Mouse (Mus musculus): ENCODE results near the gene S100a4. TPM values are rescaled to one million over a fixed set of nuclear protein-coding genes. Genes with fewer than 3 reads are reported as not detected.

Gene S100a4
- polyA plus RNA-seq, 1 experiment from 2014 or later = 4.0 TPM

- Histone ChIP-seq H3K4me3 (ENCODE audit: low read depth, low read length) (no peak overlapping the region), H3K9ac (replicated peaks) (no peak overlapping the region), H3K36me3 (replicated peaks; ENCODE audit: insufficient read depth, low read length) (no peaks in the 10 kb centered on the region), H3K27me3 (ENCODE audit: insufficient read depth, low read length) (no peaks in the 10 kb centered on the region), H3K4me2 (ENCODE audit: low read depth, low read length) (no peak overlapping the region), H3K9me3 (ENCODE audit: low read length) (no peaks in the 10 kb centered on the region), H3K4me1 (ENCODE audit: insufficient read depth) (no peaks in the 10 kb centered on the region), H3K27ac (ENCODE audit: low read depth) (no peak overlapping the region)
- ATAC-seq = no peak
- no peak for DNase-seq
- TF ChIP-seq CTCF (IDR thresholded peaks at IDR 0.05; ENCODE audit: low read depth) (no peak), EP300 (IDR thresholded peaks at IDR 0.05; ENCODE audit: low read depth) (no peak)
- WGBS (ENCODE audit: insufficient replicate concordance) = 62% methylated on average over 5 of the region's 5 CpGs
Observed at GRCm38 (mm10) chr3:90595556-90595955, 8.0 kb upstream of the S100a4 start.

DNA sequence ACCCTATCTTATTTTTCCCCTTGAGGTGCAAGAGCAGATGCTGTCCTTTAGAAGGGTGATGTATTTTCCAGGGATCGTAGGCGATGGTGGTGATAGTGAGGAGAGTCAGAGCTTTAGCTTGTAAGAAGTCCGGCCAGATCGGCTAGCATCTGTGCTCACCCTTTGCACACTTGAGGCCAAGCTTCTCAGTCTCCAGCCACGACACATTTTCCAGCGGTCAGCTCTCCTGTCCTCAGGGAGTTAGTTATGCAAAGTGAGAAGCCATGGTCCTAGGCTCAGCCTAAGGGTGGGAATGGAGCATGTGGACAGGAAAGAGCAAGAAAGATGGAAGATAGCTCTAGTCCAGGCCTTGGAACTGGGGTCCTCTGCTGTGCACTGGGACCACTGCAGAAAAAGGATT is 6.8 kb upstream of the S100a4 start:
- Histone ChIP-seq H3K4me1 (ENCODE audit: insufficient read depth) (no peaks in the 10 kb centered on the region), H3K9ac (replicated peaks) (no peak overlapping the region), H3K4me3 (ENCODE audit: low read depth, low read length) (no peak overlapping the region), H3K36me3 (replicated peaks; ENCODE audit: insufficient read depth, low read length) (no peaks in the 10 kb centered on the region), H3K4me2 (ENCODE audit: low read depth, low read length) (no peak overlapping the region), H3K27me3 (ENCODE audit: insufficient read depth, low read length) (no peaks in the 10 kb centered on the region), H3K9me3 (ENCODE audit: low read length) (no peaks in the 10 kb centered on the region), H3K27ac (ENCODE audit: low read depth) (no peak overlapping the region)
- WGBS (ENCODE audit: insufficient replicate concordance) = 81% methylated on average over 6 of the region's 6 CpGs
- TF ChIP-seq EP300 (IDR thresholded peaks at IDR 0.05; ENCODE audit: low read depth) (no peak), CTCF (IDR thresholded peaks at IDR 0.05; ENCODE audit: low read depth) (no peak)
- ATAC-seq (no peak), DNase-seq (no peak)

- 54% methylated on average over 6 of the region's 6 CpGs for WGBS (ENCODE audit: insufficient replicate concordance)
- no peak for DNase-seq
- Histone ChIP-seq H3K9ac (replicated peaks) (no peak overlapping the region), H3K27ac (ENCODE audit: low read depth) (no peak overlapping the region), H3K36me3 (replicated peaks; ENCODE audit: insufficient read depth, low read length) (no peaks in the 10 kb centered on the region), H3K4me3 (ENCODE audit: low read depth, low read length) (no peak overlapping the region), H3K4me2 (ENCODE audit: low read depth, low read length) (no peak overlapping the region), H3K9me3 (ENCODE audit: low read length) (no peaks in the 10 kb centered on the region), H3K4me1 (ENCODE audit: insufficient read depth) (no peaks in the 10 kb centered on the region), H3K27me3 (ENCODE audit: insufficient read depth, low read length) (no peaks in the 10 kb centered on the region)
- no peak for TF ChIP-seq EP300 (IDR thresholded peaks at IDR 0.05; ENCODE audit: low read depth)
- TF ChIP-seq CTCF (IDR thresholded peaks at IDR 0.05; ENCODE audit: low read depth) = no peak
- ATAC-seq = no peak
Observed at GRCm38 (mm10) chr3:90597736-90598135, 5.8 kb upstream of the S100a4 start.

DNA sequence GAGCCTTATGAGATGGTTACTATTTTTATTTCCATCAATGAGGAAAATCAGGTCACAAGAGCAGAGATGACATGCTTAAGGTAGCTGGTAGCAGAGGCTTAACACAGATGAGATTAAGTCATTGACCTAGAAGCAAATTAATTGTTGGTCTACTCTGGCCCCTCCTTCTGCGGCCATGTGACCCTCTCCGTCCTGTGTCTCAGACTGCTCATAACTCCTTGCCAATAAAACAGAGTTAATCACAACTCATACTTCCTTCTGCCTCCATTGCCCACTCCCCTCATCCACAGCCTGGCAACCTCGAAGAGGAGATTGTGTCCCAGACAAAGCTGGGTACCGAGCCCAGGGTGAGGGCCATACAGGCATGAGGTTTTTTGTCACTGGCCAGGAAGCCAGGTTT is 5.4 kb upstream of the S100a4 start:
- Histone ChIP-seq H3K36me3 (replicated peaks; ENCODE audit: insufficient read depth, low read length) (no peaks in the 10 kb centered on the region), H3K9ac (replicated peaks) (no peak overlapping the region), H3K27ac (ENCODE audit: low read depth) (no peak overlapping the region), H3K4me1 (ENCODE audit: insufficient read depth) (no peaks in the 10 kb centered on the region), H3K4me3 (ENCODE audit: low read depth, low read length) (no peak overlapping the region), H3K27me3 (ENCODE audit: insufficient read depth, low read length) (no peaks in the 10 kb centered on the region), H3K4me2 (ENCODE audit: low read depth, low read length) (no peak overlapping the region), H3K9me3 (ENCODE audit: low read length) (no peaks in the 10 kb centered on the region)
- no peak for DNase-seq
- WGBS (ENCODE audit: insufficient replicate concordance) = 56% methylated on average over 4 of the region's 4 CpGs
- TF ChIP-seq CTCF (IDR thresholded peaks at IDR 0.05; ENCODE audit: low read depth) (no peak), EP300 (IDR thresholded peaks at IDR 0.05; ENCODE audit: low read depth) (no peak)
- no peak for ATAC-seq

GRCm38 (mm10) chr3:90599401-90599800 is 4.2 kb upstream of the S100a4 start:
- DNase-seq = no peak
- no peak for TF ChIP-seq EP300 (IDR thresholded peaks at IDR 0.05; ENCODE audit: low read depth)
- TF ChIP-seq CTCF (IDR thresholded peaks at IDR 0.05; ENCODE audit: low read depth) = no peak
- Histone ChIP-seq H3K27ac (ENCODE audit: low read depth) (no peak overlapping the region), H3K4me2 (ENCODE audit: low read depth, low read length) (no peak overlapping the region), H3K9me3 (ENCODE audit: low read length) (no peaks in the 10 kb centered on the region), H3K27me3 (ENCODE audit: insufficient read depth, low read length) (no peaks in the 10 kb centered on the region), H3K4me1 (ENCODE audit: insufficient read depth) (no peaks in the 10 kb centered on the region), H3K4me3 (ENCODE audit: low read depth, low read length) (no peak overlapping the region), H3K36me3 (replicated peaks; ENCODE audit: insufficient read depth, low read length) (no peaks in the 10 kb centered on the region), H3K9ac (replicated peaks) (no peak overlapping the region)
- WGBS (ENCODE audit: insufficient replicate concordance) = 67% methylated on average over 3 of the region's 3 CpGs
- ATAC-seq = no peak

DNA sequence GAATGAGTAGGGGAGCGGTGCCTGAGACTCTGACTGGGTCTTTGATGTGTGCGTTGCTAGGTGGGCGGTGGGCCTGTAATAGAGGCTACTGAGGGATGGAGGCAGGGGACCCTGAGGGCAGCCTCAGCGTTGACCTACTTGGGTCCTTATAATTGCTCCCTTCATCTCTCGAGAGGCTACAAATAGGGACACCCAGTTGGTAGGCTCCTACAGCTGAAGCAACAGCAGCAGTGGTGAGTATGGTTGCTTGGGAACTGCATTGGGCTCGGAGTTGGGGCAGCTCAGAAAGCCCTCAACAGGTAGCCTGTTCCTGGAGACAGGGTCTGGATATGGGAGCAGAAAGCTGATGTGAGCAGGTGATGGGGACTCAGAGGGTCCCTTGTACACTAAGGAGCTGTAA is 3.5 kb upstream of the S100a4 start:
- no peak overlapping the region for H3K4me2 ChIP-seq (ENCODE audit: low read depth, low read length)
- WGBS (ENCODE audit: insufficient replicate concordance) = 72% methylated on average over 6 of the region's 6 CpGs
- DNase-seq (no peak), ATAC-seq (no peak)
- no peaks in the 10 kb centered on the region for H3K9me3 ChIP-seq (ENCODE audit: low read length)
- no peak overlapping the region for H3K4me3 ChIP-seq (ENCODE audit: low read depth, low read length)
- H3K36me3 ChIP-seq (replicated peaks; ENCODE audit: insufficient read depth, low read length) = no peaks in the 10 kb centered on the region
- no peak overlapping the region for H3K27ac ChIP-seq (ENCODE audit: low read depth)
- no peaks in the 10 kb centered on the region for H3K27me3 ChIP-seq (ENCODE audit: insufficient read depth, low read length)
- H3K9ac ChIP-seq (replicated peaks) = no peak overlapping the region
- no peak for TF ChIP-seq CTCF (IDR thresholded peaks at IDR 0.05; ENCODE audit: low read depth)
- TF ChIP-seq EP300 (IDR thresholded peaks at IDR 0.05; ENCODE audit: low read depth) = no peak
- H3K4me1 ChIP-seq (ENCODE audit: insufficient read depth) = no peaks in the 10 kb centered on the region

Data from liver, postnatal 0 days (tissue).